Mouse (Mus musculus) kidney, postnatal 0 days (tissue): ENCODE measurements around the gene Fbxo42. TPM values are rescaled to one million over a fixed set of nuclear protein-coding genes. Genes with fewer than 3 reads are reported as not detected.
A peak's percentile ranks its signal among the peaks of the same experiment; 100 is the strongest.

ENCODE experiments used
- ATAC-seq: fragments of 200-750 bp; cut with Nextera tagmentation; replicated peaks from 2 replicates; pipeline ENCODE4 v1.8.0; 2017; ENCODE audit warnings: low read depth, moderate number of reproducible peaks, moderate TSS enrichment, moderate library complexity; ENCODE audit not compliant: low FRiP score
- DNase-seq: peaks from one replicate; pipeline ENCODE4 v3.0.0-alpha.2; 2016; ENCODE audit warnings: low spot score
- H3K27ac ChIP-seq: fragments of 300-500 bp; sonication (generic); 2 replicates; pipeline ENCODE4 v1.5.1; 2014; ENCODE audit warnings: mild to moderate bottlenecking
- H3K27me3 ChIP-seq: fragments of 300-500 bp; sonication (generic); 2 replicates; pipeline ENCODE4 v1.6.1; 2014; ENCODE audit warnings: low read length, mixed read lengths; ENCODE audit not compliant: insufficient read depth
- H3K36me3 ChIP-seq: fragments of 300-500 bp; sonication (generic); 2 replicates; pipeline ENCODE4 v1.6.1; 2014; ENCODE audit warnings: low read length, mixed read lengths; ENCODE audit not compliant: insufficient read depth
- H3K4me1 ChIP-seq: fragments of 300-500 bp; sonication (generic); replicated peaks from 2 replicates; pipeline ENCODE4 v1.6.1; 2014; ENCODE audit warnings: antibody characterized with exemption, low read length, mixed read lengths; ENCODE audit not compliant: insufficient read depth
- H3K4me2 ChIP-seq: fragments of 300-500 bp; sonication (generic); 2 replicates; pipeline ENCODE4 v1.6.1; 2014; ENCODE audit warnings: mild to moderate bottlenecking, low read length, moderate library complexity, mixed read lengths
- H3K4me3 ChIP-seq: fragments of 300-500 bp; sonication (generic); replicated peaks from 2 replicates; pipeline ENCODE4 v1.5.1; 2014; ENCODE audit warnings: low read depth, low read length
- H3K9ac ChIP-seq: fragments of 300-500 bp; sonication (generic); 2 replicates; pipeline ENCODE4 v1.6.1; 2014; ENCODE audit warnings: low read depth, low read length
- H3K9me3 ChIP-seq: fragments of 300-500 bp; sonication (generic); replicated peaks from 2 replicates; pipeline ENCODE4 v1.6.1; 2016; ENCODE audit warnings: low read length, inconsistent platforms, mixed read lengths
- CTCF ChIP-seq: IDR thresholded peaks from 2 replicates; pipeline ENCODE4 v1.5.1; 2016; ENCODE audit warnings: antibody characterized with exemption, low read depth, mild to moderate bottlenecking, moderate library complexity
- WGBS: fragments of 180-500 bp; shearing (Covaris S2); extraction: QIAGEN DNeasy Blood & Tissue Kit; methylation state at CpG from one replicate; pipeline ENCODE4 v1.1.7; 2014; 5-methylcytosine and 5-hydroxymethylcytosine counted together
- polyA plus RNA-seq: library from polyadenylated mRNA; unstranded; fragments of >200 nt; fragmentation: Nextera tagmentation; extraction: Ambion mirVana; gene quantifications from 2 replicates; pipeline ENCODE4 v1.2.1, GENCODE M21; 2015

Gene Fbxo42
- polyA plus RNA-seq, 1 experiment from 2014 or later = 14.6 TPM

- no peak for TF ChIP-seq CTCF
- no peak overlapping the region for H3K9ac ChIP-seq
- no peak for ATAC-seq
- whole genome bisulfite sequencing = 89% methylated on average over 6 of the region's 6 CpGs
- H3K27ac ChIP-seq = no peak overlapping the region
- no peaks in the 10 kb centered on the region for H3K9me3 ChIP-seq
- H3K27me3 ChIP-seq = no peaks in the 10 kb centered on the region
- H3K36me3 ChIP-seq = peaks cover 33% of the 10 kb centered on the region
- no peak for DNase-seq
- no peak overlapping the region for H3K4me2 ChIP-seq
- no peaks in the 10 kb centered on the region for H3K4me1 ChIP-seq
- no peak overlapping the region for H3K4me3 ChIP-seq
Measured at GRCm38 (mm10) chr4:141202192-141202591, 54.5 kb downstream of the Fbxo42 start.

GRCm38 (mm10) chr4:141204580-141205061 is 56.9 kb downstream of the Fbxo42 start:
- Histone ChIP-seq H3K4me1 (no peaks in the 10 kb centered on the region), H3K4me2 (no peak overlapping the region), H3K9ac (no peak overlapping the region), H3K27ac (no peak overlapping the region), H3K4me3 (no peak overlapping the region), H3K36me3 (peaks cover 20% of the 10 kb centered on the region), H3K27me3 (no peaks in the 10 kb centered on the region), H3K9me3 (no peaks in the 10 kb centered on the region)
- 58% methylated on average over 4 of the region's 4 CpGs for WGBS
- 0 out of 2 replicates have a peak, but pooled peaks have one; percentile 46 for ATAC-seq
- peak; percentile 46; the same call in 1 of the 2 replicates for TF ChIP-seq CTCF
- DNase-seq = peak; percentile 33

- Histone ChIP-seq H3K27me3 (no peaks in the 10 kb centered on the region), H3K9me3 (no peaks in the 10 kb centered on the region), H3K4me2 (no peak overlapping the region), H3K9ac (no peak overlapping the region), H3K4me3 (no peak overlapping the region), H3K4me1 (no peaks in the 10 kb centered on the region), H3K36me3 (peaks cover 5% of the 10 kb centered on the region; the same call in 1 of the 2 replicates), H3K27ac (no peak overlapping the region)
- ATAC-seq (no peak), DNase-seq (no peak)
- WGBS = 92% methylated on average over 5 of the region's 5 CpGs
- TF ChIP-seq CTCF = no peak
Measured at GRCm38 (mm10) chr4:141207081-141207480, 59.4 kb downstream of the Fbxo42 start.

GRCm38 (mm10) chr4:141210524-141211219 is 63.0 kb downstream of the Fbxo42 start:
- no peak; the same call in 1 of the 2 replicates for ATAC-seq
- peak overlapping the region; percentile 91 for H3K27ac ChIP-seq
- H3K4me2 ChIP-seq = peak overlapping the region; percentile 56; the same call in 1 of the 2 replicates
- H3K36me3 ChIP-seq = no peaks in the 10 kb centered on the region
- no peak for TF ChIP-seq CTCF
- peak overlapping the region; percentile 52; the same call in 1 of the 2 replicates for H3K9ac ChIP-seq
- no peaks in the 10 kb centered on the region for H3K4me1 ChIP-seq
- peak overlapping the region; percentile 22; the same call in 1 of the 2 replicates for H3K4me3 ChIP-seq
- no peaks in the 10 kb centered on the region for H3K27me3 ChIP-seq
- no peaks in the 10 kb centered on the region for H3K9me3 ChIP-seq
- WGBS = 64% methylated on average over 14 of the region's 14 CpGs
- DNase-seq = peak; percentile 27

GRCm38 (mm10) chr4:141211646-141212045 is 63.9 kb downstream of the Fbxo42 start:
- Histone ChIP-seq H3K4me1 (no peaks in the 10 kb centered on the region), H3K4me3 (no peak overlapping the region), H3K9ac (no peak overlapping the region), H3K27me3 (no peaks in the 10 kb centered on the region), H3K9me3 (no peaks in the 10 kb centered on the region), H3K36me3 (no peaks in the 10 kb centered on the region), H3K4me2 (no peak overlapping the region), H3K27ac (no peak overlapping the region)
- DNase-seq (no peak), ATAC-seq (no peak)
- TF ChIP-seq CTCF = no peak
- 99% methylated on average over 4 of the region's 4 CpGs for WGBS

- Histone ChIP-seq H3K36me3 (no peaks in the 10 kb centered on the region), H3K4me2 (no peak overlapping the region), H3K4me3 (no peak overlapping the region), H3K27ac (no peak overlapping the region), H3K9ac (no peak overlapping the region), H3K27me3 (no peaks in the 10 kb centered on the region), H3K9me3 (no peaks in the 10 kb centered on the region), H3K4me1 (no peaks in the 10 kb centered on the region)
- no peak for ATAC-seq
- WGBS = 90% methylated on average over 9 of the region's 9 CpGs
- DNase-seq = no peak
- no peak for TF ChIP-seq CTCF
Measured at GRCm38 (mm10) chr4:141212892-141213291, 65.2 kb downstream of the Fbxo42 start.
